Mouse (Mus musculus): Measurements from ENCODE around the gene Xirp1.

DNA sequence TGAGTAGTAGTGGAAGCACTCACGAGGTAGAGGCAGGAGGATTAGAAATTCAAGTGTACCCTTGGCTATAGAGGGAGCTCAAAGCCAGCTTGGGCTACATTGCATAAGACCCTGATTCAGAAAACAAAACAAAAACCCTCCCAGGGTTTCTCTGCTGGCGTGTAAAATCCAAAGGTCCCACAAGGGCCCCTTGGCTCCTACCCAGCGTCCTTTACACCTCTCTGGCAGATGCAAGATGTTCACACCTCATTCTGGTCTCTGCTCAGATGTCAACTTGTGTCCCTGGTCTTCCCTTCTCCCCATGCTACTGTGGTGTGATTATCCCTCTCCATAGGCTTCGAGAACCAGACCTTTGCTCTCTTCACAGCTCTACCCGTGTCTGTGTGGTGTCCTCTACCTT lies 22.6 kb downstream of the Xirp1 start:
- TF ChIP-seq CTCF (IDR thresholded peaks at IDR 0.05) (no peak), EP300 (IDR thresholded peaks at IDR 0.05) (no peak)
